Mouse (Mus musculus): Measurements from ENCODE around the gene Tiam1.

DNA sequence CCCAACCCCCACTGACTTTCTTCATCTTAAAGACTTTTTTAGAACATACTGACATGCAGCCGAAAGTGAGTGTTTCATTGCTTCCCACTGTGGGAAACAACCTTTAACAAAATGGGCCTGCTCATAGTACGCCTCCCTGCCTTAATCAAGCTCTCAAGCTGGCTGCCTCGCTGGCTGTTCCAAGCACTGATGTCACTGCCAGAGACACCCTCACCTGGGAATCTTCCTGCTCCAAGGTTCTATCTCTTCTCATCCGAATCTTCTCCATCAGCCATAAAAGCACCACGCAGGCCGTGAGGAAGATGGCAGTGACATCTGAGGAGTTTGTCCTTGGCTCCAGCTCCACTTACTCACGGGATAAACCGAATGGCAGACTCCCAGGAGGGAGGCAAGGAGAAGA is 220.3 kb downstream of the Tiam1 start:
- no peak for TF ChIP-seq CTCF (IDR thresholded peaks at IDR 0.05; ENCODE audit: low read depth, low read length)
- no peak for TF ChIP-seq POLR2A (IDR thresholded peaks at IDR 0.05; ENCODE audit: extremely low read depth, insufficient read depth, low read length)
